Mouse (Mus musculus) lung, embryonic 15.5 days (tissue): Measurements from ENCODE around the gene Tox4. TPM values are rescaled to one million over a fixed set of nuclear protein-coding genes. Genes with fewer than 3 reads are reported as not detected.

Experiments used
- ATAC-seq: fragments of 200-750 bp; cut with Nextera tagmentation; 2 replicates; pipeline ENCODE4 v1.8.0; 2017; ENCODE audit warnings: moderate number of reproducible peaks, borderline replicate concordance; ENCODE audit not compliant: low FRiP score, low TSS enrichment; ENCODE audit errors: extremely low read depth
- H3K27ac ChIP-seq: fragments of 300-500 bp; sonication (generic); 2 replicates; pipeline ENCODE4 v1.5.1; 2015; ENCODE audit warnings: moderate library complexity, mild to moderate bottlenecking, inconsistent platforms
- H3K27me3 ChIP-seq: fragments of 300-500 bp; sonication (generic); 2 replicates; pipeline ENCODE4 v1.6.1; 2015; ENCODE audit warnings: inconsistent platforms
- H3K36me3 ChIP-seq: fragments of 300-500 bp; sonication (generic); 2 replicates; pipeline ENCODE4 v1.6.1; 2015; ENCODE audit warnings: inconsistent platforms
- H3K4me1 ChIP-seq: fragments of 300-500 bp; sonication (generic); 2 replicates; pipeline ENCODE4 v1.6.1; 2015; ENCODE audit warnings: inconsistent platforms
- H3K4me2 ChIP-seq: fragments of 300-500 bp; sonication (generic); 2 replicates; pipeline ENCODE4 v1.6.1; 2015; ENCODE audit warnings: inconsistent platforms, mild to moderate bottlenecking, moderate library complexity
- H3K4me3 ChIP-seq: fragments of 300-500 bp; sonication (generic); 2 replicates; pipeline ENCODE4 v1.5.1; 2015; ENCODE audit warnings: mild to moderate bottlenecking, inconsistent platforms
- H3K9ac ChIP-seq: fragments of 300-500 bp; sonication (generic); 2 replicates; pipeline ENCODE4 v1.6.1; 2015; ENCODE audit warnings: inconsistent platforms
- H3K9me3 ChIP-seq: fragments of 300-500 bp; sonication (generic); 2 replicates; pipeline ENCODE4 v1.6.1; 2016; ENCODE audit warnings: inconsistent platforms
- WGBS: fragments of 180-500 bp; shearing (Covaris S2); methylation state at CpG from one replicate; pipeline ENCODE4 v1.1.7; 2015; 5-methylcytosine and 5-hydroxymethylcytosine counted together
- polyA plus RNA-seq: library from polyadenylated mRNA; unstranded; fragments of >200 nt; fragmentation: Nextera tagmentation; extraction: Ambion mirVana; gene quantifications from 2 replicates; pipeline ENCODE4 v1.2.1, GENCODE M21; 2015

Gene Tox4
- polyA plus RNA-seq, 1 experiment from 2014 or later, result 44.7 TPM

DNA sequence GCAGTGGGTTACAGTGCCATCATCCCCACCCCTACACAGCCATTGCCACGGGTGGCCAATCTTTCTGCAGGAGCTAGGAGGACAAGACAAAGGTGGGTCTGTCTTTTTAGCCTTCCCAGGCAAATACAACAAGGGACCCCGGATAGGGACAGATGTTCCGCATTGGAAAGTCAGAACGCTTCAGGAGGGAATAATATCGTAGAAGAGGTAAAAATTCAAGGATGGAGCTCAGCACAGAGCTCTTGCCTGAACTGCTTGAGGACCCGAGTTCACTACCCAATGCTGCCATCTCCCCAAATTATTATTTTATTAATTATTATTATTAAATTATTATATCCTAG, 60.5 kb downstream of the Tox4 start:
- Histone ChIP-seq H3K9me3 (no peaks in the 10 kb centered on the region), H3K27ac (no peak overlapping the region), H3K4me1 (no peaks in the 10 kb centered on the region), H3K4me2 (no peak overlapping the region), H3K4me3 (no peak overlapping the region), H3K27me3 (peaks cover 9% of the 10 kb centered on the region; the same call in 1 of the 2 replicates), H3K36me3 (no peaks in the 10 kb centered on the region), H3K9ac (no peak overlapping the region)
- WGBS, result 66% methylated on average over 6 of the region's 6 CpGs
- ATAC-seq, result no peak

Other genes starting within 250 kb of the Tox4 start
- not detected in 2 replicates for gene Olfr221, start 236.7 kb upstream of the Tox4 start, polyA plus RNA-seq
- gene Hnrnpc, start 175.1 kb upstream of the Tox4 start, polyA plus RNA-seq, result 645 and 674 TPM in 2 replicates
- 61.8 and 72.8 TPM in 2 replicates for gene Rpgrip1, start 168.4 kb upstream of the Tox4 start, polyA plus RNA-seq
- gene Supt16, start 81.7 kb upstream of the Tox4 start, polyA plus RNA-seq, result 62.4 and 64.6 TPM in 2 replicates
- gene Chd8, start 21.4 kb upstream of the Tox4 start, polyA plus RNA-seq, result 31.4 and 33.3 TPM in 2 replicates
- 16.7 and 16.8 TPM in 2 replicates for gene Rab2b, start 399 bp downstream of the Tox4 start, polyA plus RNA-seq
- 47.0 and 47.1 TPM in 2 replicates for gene Mettl3, start 26.0 kb downstream of the Tox4 start, polyA plus RNA-seq
- gene Sall2, start 49.6 kb downstream of the Tox4 start, polyA plus RNA-seq, result 16.2 and 16.9 TPM in 2 replicates
- gene Olfr1513, start 77.3 kb downstream of the Tox4 start, polyA plus RNA-seq, result not detected in 2 replicates
- gene Olfr1512, start 100.0 kb downstream of the Tox4 start, polyA plus RNA-seq, result not detected in 2 replicates
- not detected in 2 replicates for gene Olfr1511, start 118.2 kb downstream of the Tox4 start, polyA plus RNA-seq
- not detected in 2 replicates for gene Olfr1510, start 135.2 kb downstream of the Tox4 start, polyA plus RNA-seq
- gene Olfr1509, start 163.8 kb downstream of the Tox4 start, polyA plus RNA-seq, result not detected in 2 replicates
- gene Olfr1508, start 188.3 kb downstream of the Tox4 start, polyA plus RNA-seq, result not detected in 2 replicates
- not detected in 2 replicates for gene Olfr1507, start 216.6 kb downstream of the Tox4 start, polyA plus RNA-seq